Mouse (Mus musculus) frontal cortex, postnatal 10 days (tissue): ENCODE results near the gene Cdc42bpg.
A peak's percentile ranks its signal among the peaks of the same experiment; 100 is the strongest.
"Not testable (repeated sequence)": the region's sequence is repeated elsewhere in the genome, so short reads cannot be mapped to it uniquely, and the experiment has no call there.

ENCODE experiments used
- DNase-seq, 2 experiments: peaks; one replicate each; pipeline ENCODE4 v3.0.0; 2022; ENCODE audit warnings: low spot score in 2 of 2, mixed read lengths in 1 of 2

Cdc42bpg gene

DNA sequence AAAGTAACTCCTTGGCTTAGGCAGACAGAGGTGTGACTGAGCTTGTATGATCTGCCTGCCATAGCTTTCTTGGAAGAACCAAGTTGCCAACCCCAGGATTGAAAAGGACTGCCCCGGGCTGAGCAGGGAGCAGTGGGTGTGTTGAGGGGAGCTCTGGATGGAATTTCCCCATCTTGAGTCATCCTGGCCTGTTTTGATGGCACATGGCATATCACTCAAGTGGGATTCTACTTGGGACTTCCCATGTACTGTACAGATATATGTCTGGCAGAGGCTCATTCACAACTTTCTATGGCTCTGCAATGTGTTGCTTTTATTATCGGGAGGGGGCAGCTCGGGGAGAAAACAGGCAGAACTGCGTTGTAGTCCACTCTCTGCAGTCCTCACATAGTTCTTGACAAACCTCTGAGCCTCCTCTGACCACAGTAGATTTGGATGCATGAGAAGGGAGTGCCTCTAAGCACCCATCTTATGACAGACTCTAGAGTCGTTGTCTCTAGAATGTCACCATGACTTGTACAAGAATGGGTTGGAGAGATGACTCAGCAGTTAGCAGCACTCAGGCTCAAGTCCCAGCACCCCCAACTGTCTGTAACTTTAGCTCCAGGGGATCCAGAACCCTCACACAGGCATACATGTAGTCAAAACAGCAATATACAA, 9.6 kb upstream of the Cdc42bpg start:
- no peak for DNase-seq

GRCm38 (mm10) chr19:6297641-6298040, 8.6 kb upstream of the Cdc42bpg start:
- DNase-seq = no peak

DNA sequence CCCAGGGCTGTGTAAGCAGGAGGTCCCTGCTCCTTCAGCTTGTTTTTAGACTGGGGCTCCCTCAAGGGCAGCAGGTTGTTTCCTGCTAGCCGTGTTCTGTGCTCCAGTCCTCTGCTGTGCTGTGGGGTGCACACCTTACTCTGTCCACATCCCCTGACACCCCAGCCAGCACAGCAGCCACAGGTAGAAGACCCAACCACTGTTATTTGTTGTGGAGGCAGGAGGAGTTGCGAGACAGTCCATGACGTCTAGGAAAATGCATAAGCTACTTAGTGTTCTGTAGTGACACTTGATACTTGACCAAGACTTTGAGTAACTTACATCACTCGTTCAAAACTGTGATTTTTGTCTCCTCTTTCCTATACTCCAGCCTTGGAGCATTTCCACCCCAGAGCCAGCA, 7.3 kb upstream of the Cdc42bpg start:
- DNase-seq = no peak

- no peak for DNase-seq
These were observed 6.6 kb upstream of the Cdc42bpg start for GRCm38 (mm10) chr19:6299450-6300267.

- no peak for DNase-seq
These were observed 5.8 kb upstream of the Cdc42bpg start for GRCm38 (mm10) chr19:6300402-6300841.

DNA sequence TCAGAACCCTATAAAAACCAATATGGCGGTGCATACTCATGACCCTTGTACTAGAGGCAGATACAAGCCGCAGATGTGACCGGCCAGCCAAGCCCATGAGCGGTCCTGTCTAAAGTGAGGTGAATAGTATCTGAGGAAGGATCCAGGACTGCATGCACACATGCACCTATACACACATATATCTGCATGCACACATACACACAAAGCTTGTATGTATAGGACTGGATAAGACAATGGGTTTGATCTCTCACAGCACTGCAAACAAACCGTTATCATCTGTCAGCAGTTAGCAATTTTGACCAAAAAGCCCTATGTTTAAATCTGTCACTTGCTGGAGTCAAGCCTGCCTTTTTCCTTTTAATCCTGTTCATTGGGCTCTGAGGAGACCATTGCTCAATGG, 4.1 kb upstream of the Cdc42bpg start:
- no peak for DNase-seq

DNA sequence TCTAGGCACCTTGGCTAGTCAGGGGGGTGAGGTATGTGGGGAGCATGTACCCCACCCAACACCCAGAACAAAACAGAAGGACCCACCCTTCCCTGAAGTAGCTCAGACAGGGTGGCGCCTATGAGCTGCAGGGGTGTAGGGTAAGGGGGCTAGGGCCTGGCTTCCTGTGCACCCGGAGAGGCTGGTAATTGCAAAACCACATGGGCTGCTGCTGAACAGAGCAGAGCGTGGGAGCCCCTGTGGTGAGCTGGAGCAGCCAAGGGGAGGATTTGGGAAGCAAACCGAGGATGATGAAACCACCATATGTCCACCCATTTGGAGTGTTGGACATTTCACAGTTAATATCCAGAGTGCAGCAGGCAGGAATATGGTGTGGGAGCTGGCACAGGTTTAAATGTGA, 3.7 kb upstream of the Cdc42bpg start:
- no peak for DNase-seq

DNA sequence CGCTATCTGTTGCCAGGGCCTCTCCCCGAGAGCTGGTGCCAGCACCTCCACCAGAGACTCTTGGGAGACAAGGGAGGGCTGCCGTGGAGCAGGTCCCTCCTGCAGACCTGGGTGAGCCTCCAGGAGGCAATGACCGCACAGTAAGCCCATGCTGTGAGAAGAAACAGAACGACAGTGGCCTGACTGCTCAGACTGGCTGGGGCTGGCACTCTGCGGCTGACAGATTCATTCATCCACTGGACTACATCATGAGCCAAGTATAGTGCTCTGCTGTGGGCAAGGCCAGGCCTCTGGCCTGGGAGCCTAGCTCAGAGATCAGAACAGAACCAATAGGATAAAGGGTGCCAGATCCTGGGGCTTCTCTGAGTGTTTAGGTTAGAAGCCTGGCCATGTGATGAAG, 2.4 kb upstream of the Cdc42bpg start:
- no peak for DNase-seq

DNA sequence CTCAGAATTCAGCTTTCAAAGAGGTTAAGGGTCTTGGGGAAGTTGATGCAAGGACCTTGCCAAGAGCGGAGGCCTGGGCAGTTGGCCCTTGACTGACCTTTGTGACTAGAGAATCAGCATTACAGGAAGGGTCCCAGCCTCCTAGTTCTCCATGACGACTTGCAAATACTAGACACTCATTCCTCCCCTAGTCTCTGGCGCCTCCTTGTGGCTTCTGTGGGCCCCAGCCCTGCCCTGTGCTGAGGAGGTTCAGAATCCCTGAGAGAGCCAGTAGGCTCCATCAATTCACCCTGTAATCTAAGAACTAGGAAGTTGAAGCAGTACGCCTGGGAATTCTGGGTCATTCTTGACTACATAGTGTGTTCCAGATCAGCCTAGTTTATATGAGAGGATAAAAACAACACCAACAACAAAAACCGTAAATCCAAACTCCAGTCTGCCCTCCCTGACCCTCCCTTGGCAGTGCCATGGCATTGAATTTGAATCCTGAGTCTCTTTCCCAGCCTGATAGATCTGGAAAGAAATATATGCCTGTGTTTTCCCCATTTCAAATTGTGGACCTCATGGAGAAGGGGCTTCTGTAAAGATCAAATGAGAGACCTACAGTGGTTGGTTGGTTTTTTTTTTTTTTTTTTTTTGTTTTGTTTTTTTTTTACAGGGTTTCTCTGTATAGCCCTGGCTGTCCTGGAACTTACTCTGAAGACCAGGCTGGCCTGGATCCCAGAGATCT, 1.3 kb upstream of the Cdc42bpg start:
- peak; percentile 48 to 73 for DNase-seq

DNA sequence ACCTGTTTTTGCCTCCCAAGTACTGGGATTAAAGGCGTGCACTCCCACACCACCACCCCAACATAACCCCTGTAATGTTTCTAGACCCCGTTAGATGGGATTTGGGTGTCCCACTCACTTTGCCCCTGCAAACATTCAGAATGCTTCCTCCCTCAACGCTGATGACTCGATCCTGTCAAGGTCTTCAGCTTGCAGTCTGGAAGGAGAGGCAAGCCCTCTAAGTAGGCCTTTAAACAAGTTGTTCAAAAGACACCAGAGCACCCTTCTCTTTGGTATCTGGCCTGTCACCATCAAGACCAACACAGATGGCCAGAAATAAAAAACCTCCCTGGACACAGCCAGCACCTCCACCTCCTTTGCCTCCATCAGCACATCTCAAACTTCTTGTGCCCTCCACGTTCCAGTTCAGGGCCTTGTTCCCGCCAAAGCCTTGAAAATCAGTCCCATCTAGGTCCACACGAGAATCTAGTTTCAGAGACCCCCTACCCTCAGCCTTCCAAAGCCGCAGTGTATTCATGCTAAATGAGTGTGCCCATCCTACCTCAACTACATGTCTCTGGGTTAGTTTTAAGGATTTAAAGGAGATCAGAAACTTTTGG, 640 bp upstream of the Cdc42bpg start:
- DNase-seq = no peak

DNA sequence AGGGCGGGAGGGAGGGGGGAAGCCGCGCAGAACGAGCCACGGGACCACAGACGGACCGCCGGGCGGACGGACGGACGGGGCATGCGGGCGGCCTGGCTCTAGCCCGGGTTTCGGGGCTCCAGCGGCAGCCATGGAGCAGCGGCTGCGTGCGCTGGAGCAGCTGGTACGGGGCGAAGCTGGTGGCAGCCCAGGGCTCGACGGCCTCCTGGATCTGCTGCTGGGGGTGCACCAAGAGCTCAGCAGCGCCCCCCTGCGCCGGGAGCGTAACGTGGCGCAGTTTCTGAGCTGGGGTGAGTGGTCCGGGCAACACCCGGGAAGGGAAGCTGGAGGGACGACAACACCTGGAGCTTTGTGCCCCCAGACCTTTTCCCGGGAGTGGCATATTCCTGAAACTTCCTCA, 330 bp downstream of the Cdc42bpg start:
- peak; percentile 49 to 62 for DNase-seq

DNA sequence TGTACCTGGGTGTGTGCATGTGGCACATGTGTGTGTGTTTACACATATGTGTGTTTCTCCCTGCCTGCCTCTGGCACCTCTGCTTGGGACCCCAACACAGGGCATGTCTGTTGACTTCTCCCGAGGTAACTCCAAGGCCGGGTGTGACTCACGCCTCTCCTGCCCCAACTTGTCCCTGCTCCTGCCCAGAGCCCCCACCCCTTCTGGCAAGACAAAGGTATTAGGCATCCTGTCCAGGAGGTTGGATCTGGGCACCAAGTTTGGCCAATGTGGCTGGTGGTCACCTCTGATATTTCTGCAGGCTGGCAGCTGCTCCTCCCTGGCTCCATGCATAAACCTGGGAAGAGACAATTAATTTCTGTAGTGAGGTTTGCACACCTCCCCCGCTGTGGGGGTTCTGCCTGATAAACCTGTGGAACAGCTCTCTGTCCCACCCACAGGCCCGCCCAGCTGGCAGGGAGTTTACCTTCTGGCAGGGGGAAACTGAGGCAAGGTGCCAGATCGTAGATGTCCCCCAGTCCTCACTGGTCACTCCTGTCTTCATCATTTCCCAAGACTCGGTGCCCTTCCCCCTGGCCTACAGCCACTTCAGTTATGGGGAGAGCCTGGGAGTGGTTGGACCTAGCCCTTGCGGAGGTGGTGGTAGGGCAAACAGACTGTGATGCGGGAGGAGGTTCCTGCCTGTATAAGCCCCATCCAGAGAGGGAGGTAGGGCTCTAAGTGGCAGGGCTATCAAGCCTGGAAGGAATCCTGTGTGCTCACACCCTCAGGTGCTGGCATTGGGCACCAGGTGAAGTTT, 1.7 kb downstream of the Cdc42bpg start:
- DNase-seq = no peak

DNA sequence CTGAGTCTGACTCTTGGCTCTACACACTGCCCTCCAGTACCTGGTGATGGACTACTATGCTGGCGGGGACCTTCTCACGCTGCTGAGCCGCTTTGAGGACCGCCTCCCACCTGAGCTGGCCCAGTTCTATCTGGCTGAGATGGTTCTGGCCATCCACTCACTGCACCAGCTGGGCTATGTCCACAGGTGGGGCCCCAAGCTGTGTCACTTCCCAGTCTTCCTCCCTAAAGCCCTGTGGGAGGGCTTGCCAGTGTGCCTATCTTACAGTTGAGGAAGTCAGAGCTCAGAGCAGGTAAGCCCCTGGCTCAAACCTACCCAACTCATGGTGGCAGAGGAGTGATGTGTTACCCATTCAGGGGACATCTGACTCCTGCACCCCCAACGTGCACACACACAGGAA, 3.9 kb downstream of the Cdc42bpg start:
- DNase-seq = no peak

DNA sequence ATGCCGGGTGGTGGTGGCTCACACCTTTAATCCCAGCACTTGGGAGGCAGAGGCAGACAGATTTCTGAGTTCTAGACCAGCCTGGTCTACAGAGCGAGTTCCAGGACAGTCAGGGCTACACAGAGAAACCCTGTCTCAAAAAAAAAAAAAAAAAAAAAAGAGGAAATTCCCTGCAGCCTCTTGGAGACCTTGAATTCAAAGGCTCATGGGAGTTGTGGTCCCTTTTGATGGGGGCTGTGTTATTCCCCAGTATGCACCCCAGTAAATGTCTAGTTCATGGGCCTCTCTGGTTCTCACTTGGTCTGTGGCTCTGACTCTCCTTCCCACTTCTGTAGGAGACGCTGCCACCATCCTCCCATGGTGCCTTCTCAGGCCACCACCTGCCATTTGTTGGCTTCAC, 5.5 kb downstream of the Cdc42bpg start:
- DNase-seq = not testable (repeated sequence)

- no peak for DNase-seq
These were observed 7.5 kb downstream of the Cdc42bpg start for GRCm38 (mm10) chr19:6313796-6314195.

- DNase-seq = no peak
These were observed 8.3 kb downstream of the Cdc42bpg start for GRCm38 (mm10) chr19:6314513-6314912.

DNA sequence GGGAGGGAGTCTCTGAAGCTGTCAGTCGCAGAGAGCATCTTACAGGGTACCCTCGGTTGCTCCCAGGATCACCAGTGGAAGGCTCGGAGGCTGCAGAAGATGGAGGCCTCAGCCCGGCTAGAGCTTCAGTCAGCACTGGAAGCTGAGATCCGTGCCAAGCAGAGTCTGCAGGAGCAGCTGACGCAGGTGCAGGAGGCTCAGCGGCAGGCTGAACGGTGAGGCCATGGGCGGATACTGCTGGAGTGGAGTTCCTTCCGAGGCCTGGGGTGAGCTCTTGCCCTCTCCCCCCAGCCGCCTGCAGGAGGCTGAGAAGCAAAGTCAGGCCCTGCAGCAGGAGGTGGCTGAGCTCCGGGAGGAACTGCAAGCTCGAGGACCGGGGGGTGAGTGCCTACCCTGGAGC, 9.3 kb downstream of the Cdc42bpg start:
- DNase-seq = no peak

GRCm38 (mm10) chr19:6318145-6318544, 11.9 kb downstream of the Cdc42bpg start:
- no peak for DNase-seq

DNA sequence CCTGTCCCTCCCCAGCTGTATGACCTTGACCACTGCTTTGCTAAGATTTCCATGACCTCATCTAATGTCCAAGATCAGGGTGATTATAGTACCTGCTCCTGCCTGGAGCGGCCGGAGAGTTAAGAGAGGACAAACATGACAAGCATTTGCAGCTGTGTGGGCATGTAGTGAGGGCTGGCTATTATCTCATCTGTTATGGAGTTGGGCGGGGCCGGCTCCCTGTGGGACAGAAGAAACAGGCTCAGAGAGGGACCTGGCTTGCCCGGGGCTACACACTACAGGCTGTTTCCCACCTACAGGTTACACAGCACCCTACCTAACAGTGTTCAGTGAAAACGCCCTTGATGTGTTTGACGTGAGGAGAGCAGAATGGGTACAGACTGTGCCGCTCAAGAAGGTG, 15.1 kb downstream of the Cdc42bpg start:
- no peak for DNase-seq

DNA sequence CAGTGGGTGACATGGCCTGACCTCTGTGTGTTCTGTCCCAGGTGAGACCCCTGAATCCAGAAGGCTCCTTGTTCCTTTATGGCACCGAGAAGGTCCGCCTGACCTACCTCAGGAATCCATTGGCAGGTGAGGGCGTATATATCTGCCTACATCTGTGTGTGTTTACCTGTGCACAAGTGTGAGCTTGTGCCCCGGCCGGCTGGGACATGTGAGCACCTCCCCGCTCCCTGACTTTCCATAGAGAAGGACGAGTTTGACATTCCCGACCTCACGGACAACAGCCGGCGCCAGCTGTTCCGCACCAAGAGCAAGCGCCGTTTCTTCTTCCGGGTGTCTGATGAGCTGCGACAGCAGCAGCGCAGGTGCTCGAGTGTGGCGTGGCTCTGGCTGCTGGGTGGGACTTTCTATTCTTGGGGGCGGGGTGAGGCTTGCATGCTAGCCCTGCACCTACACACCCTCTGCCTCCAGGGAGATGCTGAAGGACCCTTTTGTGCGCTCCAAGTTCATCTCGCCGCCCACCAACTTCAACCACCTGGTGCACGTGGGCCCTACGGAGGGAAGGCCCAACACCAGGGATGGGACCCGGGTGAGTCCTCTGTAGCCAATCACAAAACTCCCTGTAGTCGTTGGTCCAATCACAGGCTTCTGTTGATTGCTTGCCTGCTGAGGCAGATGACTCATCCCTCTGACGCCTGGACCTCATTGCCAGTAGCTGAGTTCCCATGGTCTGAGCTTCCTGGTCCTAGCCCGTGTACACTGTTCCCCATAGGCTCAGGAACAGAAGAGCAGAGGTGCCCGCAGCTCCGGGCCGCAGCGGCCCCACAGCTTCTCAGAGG, 15.7 kb downstream of the Cdc42bpg start:
- no peak for DNase-seq

DNA sequence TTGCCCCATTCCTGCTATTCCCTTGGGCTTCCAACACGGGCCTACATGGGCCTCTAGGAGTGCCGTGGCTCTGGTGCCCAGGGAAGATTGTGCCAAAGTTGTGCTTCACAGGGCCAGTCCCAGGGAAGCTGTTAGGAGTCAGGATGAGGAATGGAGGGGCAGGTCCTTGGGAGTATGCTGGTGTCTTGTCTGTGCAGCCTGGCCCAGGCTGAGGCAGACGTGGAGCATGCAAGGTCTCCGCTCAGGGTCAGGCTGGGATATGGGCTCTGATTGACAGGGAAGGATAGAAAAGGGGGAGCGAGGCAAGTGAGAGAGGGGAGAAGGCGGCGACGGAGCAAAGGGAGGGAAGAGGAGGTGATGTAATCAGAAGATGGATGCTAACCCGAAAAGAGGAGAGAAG, 18.5 kb downstream of the Cdc42bpg start:
- no peak for DNase-seq
